Mouse (Mus musculus) lung, postnatal 10 days (tissue): ENCODE measurements at regions not wholly inside any gene's neighbourhood (a gene's known extent, or its start where the extent isn't known, plus 50 kb on each side); places are given as distances from the start of the nearest gene placed in this dataset.

Source experiments
- DNase-seq: peaks from one replicate; pipeline ENCODE4 v3.0.0; 2021

- DNase-seq = no peak
Observed at GRCm38 (mm10) chr13:75204417-75204816, 114.8 kb downstream of the Pcsk1 start.

GRCm38 (mm10) chr13:75223944-75224343 lies 134.3 kb downstream of the Pcsk1 start:
- DNase-seq = no peak

DNA sequence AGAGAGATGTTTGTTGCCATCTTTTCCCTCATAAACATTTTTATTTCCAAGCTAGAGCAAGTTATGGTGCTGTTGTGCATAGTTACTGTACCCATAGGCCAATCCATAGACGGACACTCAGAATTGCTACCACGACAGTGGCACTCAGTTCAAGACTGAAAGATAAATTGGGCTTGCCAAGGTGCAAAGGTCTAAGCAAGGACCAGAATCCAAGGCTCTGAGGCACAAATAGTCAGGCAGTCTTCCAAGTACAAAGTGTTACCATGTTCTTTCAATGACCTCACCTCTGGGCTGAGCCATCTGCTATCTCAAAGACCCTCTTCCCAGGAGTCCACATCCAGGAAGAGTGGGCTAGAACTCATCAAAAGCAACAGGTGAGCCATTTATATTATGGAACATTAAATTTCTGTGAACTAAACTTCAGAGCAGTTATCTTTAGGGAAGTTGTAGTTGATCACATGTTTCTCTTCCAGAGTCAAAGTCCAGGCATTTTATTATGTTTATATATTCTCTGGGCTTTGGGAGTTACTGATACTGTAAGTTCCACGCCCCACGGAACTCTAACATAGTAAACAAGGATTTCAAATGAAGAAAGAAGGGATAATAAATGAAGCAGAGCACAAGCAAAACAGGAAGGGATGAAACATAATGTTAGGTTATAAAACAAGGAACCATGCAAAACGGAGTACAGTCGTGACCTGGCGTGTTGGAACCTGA lies 136.1 kb downstream of the Pcsk1 start:
- DNase-seq = no peak

DNA sequence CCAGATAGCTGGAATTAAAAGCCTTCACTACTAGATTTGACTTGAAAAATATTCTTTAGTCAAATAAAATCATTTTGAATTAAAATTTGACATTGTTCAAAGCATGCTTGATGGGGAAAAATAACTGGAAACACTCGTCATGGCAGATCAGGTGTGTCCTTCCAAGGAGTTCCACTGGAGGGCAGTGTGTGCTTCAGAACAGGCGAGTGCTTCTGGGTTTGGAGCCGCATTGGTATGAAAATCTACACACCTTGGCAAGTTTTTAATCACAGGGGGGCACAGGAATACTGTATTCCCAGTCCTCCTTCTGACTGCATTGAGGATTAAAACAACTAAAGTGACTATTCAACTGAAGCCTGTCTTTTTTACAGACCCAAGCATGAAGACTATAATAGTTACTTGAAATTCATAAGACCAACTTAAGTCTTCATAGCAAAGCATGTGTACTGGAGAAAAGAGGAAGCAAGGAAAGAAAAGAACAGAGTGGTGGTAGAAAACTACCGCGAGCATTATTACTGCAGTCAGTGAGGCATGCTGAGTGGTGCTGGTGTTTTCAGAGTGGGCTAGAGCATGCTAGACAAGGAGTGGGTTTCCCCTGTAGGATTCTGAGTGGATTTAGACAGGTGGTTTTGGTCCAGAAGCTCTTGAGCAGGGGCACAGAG lies 138.1 kb downstream of the Pcsk1 start:
- peak; percentile 60 for DNase-seq

DNA sequence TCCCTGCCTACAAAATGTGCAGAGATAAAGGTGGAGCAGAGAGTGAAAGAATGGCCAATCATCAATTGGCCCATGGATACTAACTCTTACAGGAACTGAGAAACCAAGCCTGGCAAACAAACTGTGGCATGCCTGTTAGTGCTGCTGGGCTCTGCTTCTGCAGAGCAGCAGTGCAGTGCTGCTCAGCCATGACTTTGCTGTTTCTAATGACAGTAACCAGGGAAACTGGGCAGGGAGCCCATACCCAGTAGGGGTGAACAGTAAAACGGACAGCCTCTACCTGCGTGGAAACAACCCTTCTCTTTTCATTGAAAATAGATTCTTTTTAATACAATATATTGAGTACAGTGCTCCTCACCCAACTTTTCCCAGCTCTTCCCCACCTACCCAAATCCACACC lies 146.8 kb downstream of the Pcsk1 start:
- DNase-seq = peak; percentile 2
